Mouse (Mus musculus): ENCODE results near the gene Mfap3. TPM values are rescaled to one million over a fixed set of nuclear protein-coding genes. Genes with fewer than 3 reads are reported as not detected.

Mfap3 gene
- polyA plus RNA-seq (2015; fragmentation: Nextera tagmentation; extraction: Ambion mirVana), result 39.7 and 40.0 TPM in 2 replicates

DNA sequence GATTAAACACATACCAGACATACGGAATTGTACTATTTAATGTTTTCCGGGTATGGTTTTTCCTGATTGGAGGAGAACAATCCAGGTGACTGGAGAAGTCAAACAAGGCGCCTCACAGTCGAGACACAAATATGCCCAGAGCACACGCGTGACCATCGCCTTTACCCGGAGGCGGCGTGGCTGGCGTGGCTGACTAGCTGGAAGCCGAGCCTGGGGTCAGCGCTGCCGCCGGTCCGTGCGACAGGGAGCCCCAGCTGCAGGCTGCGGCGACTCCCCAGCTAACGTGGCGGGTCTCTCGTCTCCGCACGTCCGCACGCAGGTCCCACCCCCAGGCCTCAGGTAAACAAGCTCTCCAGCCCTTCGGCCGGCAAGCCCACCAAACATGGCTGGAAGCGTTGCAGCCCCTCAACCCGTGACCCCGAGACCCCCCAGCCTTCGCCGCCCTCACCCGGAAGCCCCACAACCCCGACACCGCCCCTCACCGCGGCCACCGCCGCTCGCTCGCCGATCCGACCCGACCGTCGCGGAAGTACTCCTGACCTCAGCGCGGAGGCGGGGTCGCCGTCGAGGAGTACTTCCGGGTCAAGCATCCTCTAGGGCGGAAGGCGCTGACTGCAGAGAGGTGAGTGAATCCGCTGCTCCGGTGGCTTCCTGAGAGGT lies at the start of gene Mfap3, which contains the start of gene Fam114a2:
TSS of gene Mfap3 (plus strand) at position 574 of the 660 bp plus-strand sequence.
TSS of gene Fam114a2 (minus strand) at position 527 of the 660 bp plus-strand sequence.
- Histone ChIP-seq H3K4me2 (replicated peaks) (peak within 1 kb of the TSS; percentile 59), H3K36me3 (0 out of 2 replicates have a peak, but pooled peaks cover 4% of the 10 kb centered on the region), H3K27ac (replicated peaks) (peak within 1 kb of the TSS; percentile 86), H3K4me1 (peaks cover 16% of the 10 kb centered on the region), H3K27me3 (no peaks in the 10 kb centered on the region), H3K9ac (peak within 1 kb of the TSS; percentile 75), H3K4me3 (replicated peaks) (peak within 1 kb of the TSS; percentile 94), H3K9me3 (replicated peaks) (no peaks in the 10 kb centered on the region)
- under 1% methylated on average over 59 of the region's 59 CpGs for WGBS
- ATAC-seq (ENCODE audit: insufficient number of reproducible peaks, low FRiP score, low TSS enrichment, low read depth), result peak; percentile 90

DNA sequence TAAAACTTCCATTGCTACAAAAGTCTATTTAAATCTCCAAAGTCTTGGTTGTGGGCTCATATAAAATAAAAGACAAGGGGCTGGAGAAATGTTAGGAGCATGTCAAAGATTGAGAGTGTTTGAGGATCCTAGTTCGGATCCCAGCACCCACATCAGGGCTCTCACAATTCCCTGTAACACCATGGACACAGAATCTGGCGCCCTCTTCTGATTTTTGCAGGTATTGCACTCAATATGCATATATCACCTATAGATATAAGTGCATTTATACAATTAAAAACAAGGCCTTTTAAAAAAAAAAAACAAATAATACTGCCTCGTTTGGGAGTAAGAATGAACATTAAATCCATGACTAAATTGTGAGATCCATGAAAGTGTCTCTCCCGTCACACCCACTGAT lies 49.8 kb upstream of the Mfap3 start:
- Histone ChIP-seq H3K9ac (no peak overlapping the region), H3K27ac (replicated peaks) (no peak overlapping the region), H3K4me1 (no peaks in the 10 kb centered on the region), H3K27me3 (no peaks in the 10 kb centered on the region), H3K36me3 (no peaks in the 10 kb centered on the region), H3K4me2 (replicated peaks) (no peak overlapping the region), H3K4me3 (replicated peaks) (no peak overlapping the region), H3K9me3 (replicated peaks) (no peaks in the 10 kb centered on the region)
- WGBS, result 73% methylated on average over 4 of the region's 4 CpGs
- no peak for ATAC-seq (ENCODE audit: insufficient number of reproducible peaks, low FRiP score, low TSS enrichment, low read depth)

DNA sequence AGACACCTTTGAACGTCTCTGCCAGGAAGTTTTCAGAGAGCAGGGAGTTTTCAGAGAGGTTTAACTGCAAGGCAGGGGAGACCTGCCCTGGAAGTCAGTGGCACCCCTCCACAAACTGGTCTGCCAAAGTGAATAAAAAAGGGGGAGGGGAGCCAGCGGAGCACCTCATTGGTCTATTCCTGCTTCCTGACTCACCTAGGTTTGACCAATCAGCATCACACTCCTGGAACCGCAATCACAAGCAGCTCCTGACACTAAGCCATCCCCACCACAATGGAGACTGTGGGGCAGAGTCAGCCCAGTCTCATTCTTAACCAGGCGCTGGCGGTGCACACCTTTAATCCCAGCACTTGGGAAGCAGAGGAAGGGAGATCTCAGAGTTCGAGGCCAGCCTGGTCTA lies 48.4 kb upstream of the Mfap3 start:
- Histone ChIP-seq H3K36me3 (no peaks in the 10 kb centered on the region), H3K9ac (no peak overlapping the region), H3K9me3 (replicated peaks) (no peaks in the 10 kb centered on the region), H3K4me1 (no peaks in the 10 kb centered on the region), H3K4me3 (replicated peaks) (no peak overlapping the region), H3K27ac (replicated peaks) (no peak overlapping the region), H3K27me3 (no peaks in the 10 kb centered on the region), H3K4me2 (replicated peaks) (no peak overlapping the region)
- 39% methylated on average over 6 of the region's 6 CpGs for WGBS
- no peak for ATAC-seq (ENCODE audit: insufficient number of reproducible peaks, low FRiP score, low TSS enrichment, low read depth)

DNA sequence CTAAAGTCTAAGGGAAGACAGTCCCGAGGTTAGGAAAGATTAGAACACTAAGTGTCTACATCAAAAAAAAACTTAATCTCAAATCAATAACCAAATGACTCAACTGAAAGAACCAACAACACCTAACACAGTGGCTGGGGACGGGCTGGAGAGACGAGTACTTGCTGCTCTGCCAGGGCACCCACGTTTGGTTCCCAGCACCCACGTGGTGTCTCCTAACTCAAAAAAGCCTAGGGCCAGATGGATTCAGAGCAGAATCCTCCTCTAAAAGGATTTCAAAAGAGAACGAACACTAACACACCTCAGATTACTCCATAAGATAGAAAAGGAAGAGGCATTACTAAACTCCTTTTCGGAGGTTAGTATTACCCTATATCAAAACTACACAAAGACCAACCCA lies 47.5 kb upstream of the Mfap3 start:
- Histone ChIP-seq H3K27ac (replicated peaks) (no peak overlapping the region), H3K9me3 (replicated peaks) (no peaks in the 10 kb centered on the region), H3K27me3 (no peaks in the 10 kb centered on the region), H3K4me3 (replicated peaks) (no peak overlapping the region), H3K4me2 (replicated peaks) (no peak overlapping the region), H3K36me3 (no peaks in the 10 kb centered on the region), H3K4me1 (no peaks in the 10 kb centered on the region), H3K9ac (no peak overlapping the region)
- no peak for ATAC-seq (ENCODE audit: insufficient number of reproducible peaks, low FRiP score, low TSS enrichment, low read depth)
- 79% methylated on average over 7 of the region's 7 CpGs for WGBS

DNA sequence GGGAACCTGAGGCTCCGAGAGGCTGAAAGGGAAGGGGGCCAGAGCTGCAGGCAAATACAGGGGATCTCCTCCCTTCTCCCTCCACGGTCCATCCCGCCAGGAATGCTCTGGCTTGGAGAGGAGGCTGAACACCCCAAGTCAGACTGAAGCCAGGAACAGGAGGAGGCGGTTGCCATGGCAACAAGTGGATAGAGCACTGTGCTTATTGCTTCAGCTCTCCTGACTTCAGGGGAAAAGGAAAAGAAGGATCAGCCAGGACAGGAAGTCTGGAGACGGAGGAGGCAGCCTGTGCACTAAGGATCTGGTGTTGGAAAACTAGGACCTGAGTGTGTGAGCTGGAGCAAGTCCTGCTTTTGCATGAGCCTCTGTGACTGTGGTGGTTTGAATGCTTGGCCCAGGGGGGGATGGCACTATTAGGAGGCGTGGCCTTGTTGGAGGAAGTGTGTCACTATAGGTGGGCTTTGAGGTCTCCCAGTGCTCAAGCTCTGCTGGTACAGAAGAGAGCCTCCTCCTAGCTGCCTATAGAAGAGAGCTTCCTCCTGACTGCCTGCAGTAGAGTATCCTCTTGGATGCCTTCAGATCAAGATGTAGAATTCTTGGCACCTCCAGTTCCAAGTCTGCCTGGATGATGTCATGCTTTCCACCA lies 44.0 kb upstream of the Mfap3 start:
- 63% methylated on average over 6 of the region's 6 CpGs for WGBS
- ATAC-seq (ENCODE audit: insufficient number of reproducible peaks, low FRiP score, low TSS enrichment, low read depth), result no peak
- H3K27me3 ChIP-seq, result no peaks in the 10 kb centered on the region

DNA sequence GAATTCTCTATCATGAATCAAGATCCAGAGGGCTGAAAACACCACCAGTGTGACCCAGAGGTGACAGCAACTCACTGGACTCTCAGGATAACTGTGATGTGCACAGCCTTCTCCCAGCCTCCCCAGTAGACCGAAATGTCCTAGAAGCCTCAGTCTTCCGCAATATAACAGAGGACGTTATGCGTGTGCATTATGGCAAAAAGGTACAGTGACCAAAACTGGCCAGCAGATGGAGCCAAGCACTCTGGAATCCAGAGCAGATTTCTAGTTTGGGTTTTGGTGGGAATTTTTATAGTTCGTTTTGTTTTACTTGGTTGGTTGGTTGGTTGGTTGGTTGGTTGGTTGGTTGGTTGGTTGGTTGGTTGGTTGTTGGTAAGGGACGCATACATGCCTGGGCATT lies 43.3 kb upstream of the Mfap3 start:
- Histone ChIP-seq H3K36me3 (peaks cover 13% of the 10 kb centered on the region), H3K27ac (replicated peaks) (no peak overlapping the region), H3K4me2 (replicated peaks) (no peak overlapping the region), H3K27me3 (no peaks in the 10 kb centered on the region), H3K4me1 (no peaks in the 10 kb centered on the region), H3K4me3 (replicated peaks) (no peak overlapping the region), H3K9me3 (replicated peaks) (no peaks in the 10 kb centered on the region), H3K9ac (no peak overlapping the region)
- 36% methylated on average over 6 of the region's 6 CpGs for WGBS
- no peak for ATAC-seq (ENCODE audit: insufficient number of reproducible peaks, low FRiP score, low TSS enrichment, low read depth)

More for the DNA sequence above, 44.0 kb upstream of the Mfap3 start:
- H3K4me2 ChIP-seq (replicated peaks), result no peak overlapping the region
- H3K27ac ChIP-seq (replicated peaks), result no peak overlapping the region
- peaks cover 8% of the 10 kb centered on the region; the same call in 1 of the 2 replicates for H3K36me3 ChIP-seq
- H3K9ac ChIP-seq, result no peak overlapping the region
- H3K4me3 ChIP-seq (replicated peaks), result no peak overlapping the region
- no peaks in the 10 kb centered on the region for H3K9me3 ChIP-seq (replicated peaks)
- no peaks in the 10 kb centered on the region for H3K4me1 ChIP-seq

DNA sequence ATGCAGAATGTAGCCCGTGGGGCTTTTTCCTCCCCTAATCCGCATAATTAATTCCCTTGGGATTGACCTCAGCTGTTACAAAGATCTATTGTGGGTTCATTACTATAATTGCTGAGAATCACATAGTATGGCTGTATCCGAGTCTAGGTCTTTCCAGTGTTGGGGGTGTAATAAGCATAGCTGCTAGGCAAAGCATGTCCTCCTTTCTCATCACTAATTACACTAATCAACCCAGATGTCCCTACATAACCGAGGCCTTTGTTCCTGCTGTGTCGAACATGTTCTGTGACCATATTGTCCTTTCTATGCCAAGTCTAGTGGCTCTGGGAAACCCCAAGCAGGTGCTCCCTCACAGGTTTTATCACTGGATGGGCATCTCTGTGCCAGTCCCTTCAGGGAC lies 40.4 kb upstream of the Mfap3 start:
- peaks cover 32% of the 10 kb centered on the region for H3K36me3 ChIP-seq
- no peaks in the 10 kb centered on the region for H3K9me3 ChIP-seq (replicated peaks)
- no peaks in the 10 kb centered on the region for H3K27me3 ChIP-seq
- no peak overlapping the region for H3K27ac ChIP-seq (replicated peaks)
- ATAC-seq (ENCODE audit: insufficient number of reproducible peaks, low FRiP score, low TSS enrichment, low read depth), result peak; percentile 39; the same call in 1 of the 2 replicates
- no peaks in the 10 kb centered on the region for H3K4me1 ChIP-seq
- H3K4me2 ChIP-seq (replicated peaks), result no peak overlapping the region
- no peak overlapping the region for H3K4me3 ChIP-seq (replicated peaks)
- WGBS, result 72% methylated on average over 5 of the region's 5 CpGs
- H3K9ac ChIP-seq, result no peak overlapping the region

DNA sequence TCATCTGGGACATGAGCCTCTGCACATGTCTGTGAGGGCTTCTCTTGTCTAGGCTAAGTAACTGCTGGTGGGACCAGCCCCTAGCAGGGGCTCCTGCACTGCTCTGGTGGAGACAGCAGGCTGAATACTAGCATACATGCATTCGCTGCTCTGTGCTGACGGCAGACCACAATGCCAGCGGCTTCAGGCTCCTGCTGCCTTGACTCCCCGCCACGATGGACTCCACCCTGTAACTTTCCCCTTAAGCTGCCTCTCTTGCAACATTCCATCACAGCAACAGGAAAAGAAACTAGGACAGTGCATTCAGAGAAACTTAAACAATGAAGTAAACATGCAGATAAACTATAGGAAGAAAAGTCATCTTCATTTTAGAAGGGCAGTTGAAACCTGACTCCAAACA lies 30.0 kb upstream of the Mfap3 start:
- WGBS, result 52% methylated on average over 5 of the region's 5 CpGs
- no peak overlapping the region for H3K4me3 ChIP-seq (replicated peaks)
- no peaks in the 10 kb centered on the region for H3K4me1 ChIP-seq
- H3K9ac ChIP-seq, result no peak overlapping the region
- H3K27ac ChIP-seq (replicated peaks), result no peak overlapping the region
- no peaks in the 10 kb centered on the region for H3K9me3 ChIP-seq (replicated peaks)
- ATAC-seq (ENCODE audit: insufficient number of reproducible peaks, low FRiP score, low TSS enrichment, low read depth), result no peak
- H3K27me3 ChIP-seq, result no peaks in the 10 kb centered on the region
- no peak overlapping the region for H3K4me2 ChIP-seq (replicated peaks)
- peaks cover 75% of the 10 kb centered on the region for H3K36me3 ChIP-seq

DNA sequence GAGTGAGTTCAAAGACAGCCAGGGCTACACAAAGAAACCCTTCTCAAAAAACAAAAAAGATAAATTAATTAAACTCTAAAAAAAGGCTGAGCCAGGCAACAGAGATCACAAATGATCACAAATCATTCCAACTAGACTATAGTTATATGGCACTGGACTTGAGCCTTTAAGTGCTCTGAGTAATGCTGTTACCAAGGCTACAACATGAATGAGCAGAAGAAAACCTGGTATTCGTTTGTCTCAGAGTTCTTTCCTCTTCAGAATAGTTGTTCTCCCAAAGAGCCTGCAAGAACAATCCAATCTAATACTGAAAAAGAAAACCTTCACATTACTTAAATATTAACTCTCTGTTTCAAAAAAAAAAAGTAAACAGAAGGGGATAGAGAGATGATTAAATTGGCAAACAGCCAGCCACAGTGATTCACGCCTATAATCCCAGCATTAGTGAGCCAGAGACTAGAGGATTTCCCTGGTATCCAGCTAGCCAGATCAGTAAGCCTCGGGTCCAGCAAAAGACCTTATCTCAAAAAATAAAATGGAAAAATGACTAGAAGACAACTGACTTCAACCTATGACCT lies 21.9 kb upstream of the Mfap3 start:
- H3K4me1 ChIP-seq, result no peaks in the 10 kb centered on the region
- no peak overlapping the region for H3K27ac ChIP-seq (replicated peaks)
- H3K36me3 ChIP-seq, result peaks cover 88% of the 10 kb centered on the region
- no peaks in the 10 kb centered on the region for H3K9me3 ChIP-seq (replicated peaks)
- no peak overlapping the region for H3K4me3 ChIP-seq (replicated peaks)
- no peak overlapping the region for H3K4me2 ChIP-seq (replicated peaks)
- WGBS, result 49% methylated on average over 3 of the region's 3 CpGs
- H3K27me3 ChIP-seq, result no peaks in the 10 kb centered on the region
- ATAC-seq (ENCODE audit: insufficient number of reproducible peaks, low FRiP score, low TSS enrichment, low read depth), result no peak
- H3K9ac ChIP-seq, result no peak overlapping the region

DNA sequence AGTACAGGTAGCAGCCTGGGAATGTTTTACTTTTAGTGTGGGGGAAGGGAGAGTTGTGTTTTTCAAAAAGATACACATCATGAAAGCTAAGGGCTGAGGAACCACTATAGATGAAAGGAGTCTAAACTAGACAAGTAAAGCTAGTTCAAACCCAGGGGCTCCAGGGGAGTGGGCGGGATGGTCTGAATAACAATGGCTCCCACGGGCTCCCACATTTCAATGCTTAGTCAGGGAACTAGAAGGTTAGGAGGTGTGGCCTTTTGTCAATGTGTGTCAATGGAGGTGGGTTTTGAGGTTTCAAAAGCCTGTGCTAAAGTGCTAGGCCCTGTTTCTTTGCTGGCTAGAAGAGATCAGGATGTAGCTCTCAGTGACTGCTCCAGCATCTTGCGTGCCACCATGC lies 20.8 kb upstream of the Mfap3 start:
- H3K36me3 ChIP-seq, result peaks cover 78% of the 10 kb centered on the region
- H3K9ac ChIP-seq, result no peak overlapping the region
- H3K4me2 ChIP-seq (replicated peaks), result no peak overlapping the region
- no peaks in the 10 kb centered on the region for H3K27me3 ChIP-seq
- no peaks in the 10 kb centered on the region for H3K4me1 ChIP-seq
- no peak overlapping the region for H3K27ac ChIP-seq (replicated peaks)
- 78% methylated on average over 3 of the region's 3 CpGs for WGBS
- no peak overlapping the region for H3K4me3 ChIP-seq (replicated peaks)
- ATAC-seq (ENCODE audit: insufficient number of reproducible peaks, low FRiP score, low TSS enrichment, low read depth), result no peak
- H3K9me3 ChIP-seq (replicated peaks), result no peaks in the 10 kb centered on the region

DNA sequence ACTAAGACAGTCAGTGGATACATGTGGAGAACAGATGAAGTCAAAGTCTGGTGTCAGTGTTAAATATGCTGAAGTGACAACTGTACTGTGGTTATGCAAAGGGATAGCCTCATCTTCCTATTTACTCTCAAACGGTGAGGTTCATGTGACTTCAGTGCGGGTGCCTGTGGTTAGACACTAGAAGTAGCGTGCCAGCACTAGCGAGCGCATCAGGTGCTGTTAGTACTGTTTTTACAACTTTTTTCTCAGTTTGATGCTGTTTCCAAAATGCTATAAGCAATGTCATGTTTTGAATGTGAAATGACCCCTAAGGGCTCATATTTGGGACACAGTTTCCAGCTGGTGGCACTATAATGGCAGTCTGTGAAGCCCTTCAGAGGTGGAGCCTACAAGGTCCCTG lies 20.2 kb upstream of the Mfap3 start:
- no peaks in the 10 kb centered on the region for H3K4me1 ChIP-seq
- WGBS, result 90% methylated on average over 5 of the region's 5 CpGs
- no peaks in the 10 kb centered on the region for H3K27me3 ChIP-seq
- H3K4me3 ChIP-seq (replicated peaks), result no peak overlapping the region
- no peaks in the 10 kb centered on the region for H3K9me3 ChIP-seq (replicated peaks)
- no peak for ATAC-seq (ENCODE audit: insufficient number of reproducible peaks, low FRiP score, low TSS enrichment, low read depth)
- H3K27ac ChIP-seq (replicated peaks), result no peak overlapping the region
- H3K4me2 ChIP-seq (replicated peaks), result no peak overlapping the region
- H3K36me3 ChIP-seq, result peaks cover 75% of the 10 kb centered on the region
- no peak overlapping the region for H3K9ac ChIP-seq

Data from embryonic facial prominence, embryonic 15.5 days (tissue).